Mouse (Mus musculus) spleen, adult 2 months (tissue): ENCODE measurements around the gene Auts2. TPM values are rescaled to one million over a fixed set of nuclear protein-coding genes. Genes with fewer than 3 reads are reported as not detected.

Experiments
- DNase-seq, 2 experiments: peaks; one replicate each; pipeline versions ENCODE4 v3.0.0 to v3.0.0-alpha.2; 2012 to 2021; ENCODE audit warnings: low spot score in 2 of 2, low read depth in 1 of 2
- H3K27ac ChIP-seq: fragments of 200-500 bp; 2 replicates; pipeline ENCODE4 v1.5.1; 2012; ENCODE audit warnings: low read length, inconsistent platforms; ENCODE audit not compliant: insufficient read depth
- H3K27me3 ChIP-seq: fragments of 200-500 bp; 2 replicates; pipeline ENCODE4 v1.6.1; 2012; ENCODE audit warnings: mild to moderate bottlenecking, moderate library complexity, low read length, inconsistent platforms; ENCODE audit not compliant: control insufficient read depth, insufficient read depth
- H3K36me3 ChIP-seq: fragments of 200-500 bp; 2 replicates; pipeline ENCODE4 v1.6.1; 2012; ENCODE audit warnings: mild to moderate bottlenecking, low read length, inconsistent platforms; ENCODE audit not compliant: control insufficient read depth, insufficient read depth
- H3K4me1 ChIP-seq: fragments of 200-500 bp; 2 replicates; pipeline ENCODE4 v1.6.1; 2011; ENCODE audit warnings: inconsistent platforms; ENCODE audit not compliant: control insufficient read depth, insufficient read depth, insufficient read length
- H3K4me3 ChIP-seq: fragments of 200-500 bp; 2 replicates; pipeline ENCODE4 v1.5.1; 2011; ENCODE audit warnings: mild to moderate bottlenecking, inconsistent platforms; ENCODE audit not compliant: insufficient read depth, insufficient read length; ENCODE audit errors: extremely low read depth
- CTCF ChIP-seq: fragments of 200-500 bp; IDR thresholded peaks from 2 replicates; pipeline ENCODE4 v1.5.1; 2011; ENCODE audit warnings: mild to moderate bottlenecking, inconsistent platforms; ENCODE audit not compliant: insufficient read depth, insufficient read length, insufficient replicate concordance; ENCODE audit errors: extremely low read depth
- POLR2A ChIP-seq: fragments of 200-500 bp; IDR thresholded peaks from 2 replicates; pipeline ENCODE4 v1.6.1; 2011; ENCODE audit warnings: low read depth, low read length, inconsistent platforms
- WGBS: fragments of 180-500 bp; shearing (Covaris S2); methylation state at CpG from one replicate; pipeline ENCODE4 v1.1.7; 2018; 5-methylcytosine and 5-hydroxymethylcytosine counted together
- polyA plus RNA-seq: library from polyadenylated mRNA; depleted of rRNA; stranded (reverse); fragments of >200 nt; gene quantifications from 2 replicates; pipeline ENCODE4 v1.2.3, GENCODE M21; 2012

Gene Auts2
- polyA plus RNA-seq, 1 experiment = 1.3 TPM

GRCm38 (mm10) chr5:132029638-132030037 lies 513.5 kb downstream of the Auts2 start:
- DNase-seq = no peak
- no peak overlapping the region for H3K27ac ChIP-seq
- H3K36me3 ChIP-seq = no peaks in the 10 kb centered on the region
- 92% methylated on average over 11 of the region's 11 CpGs for WGBS
- no peak overlapping the region for H3K4me3 ChIP-seq
- TF ChIP-seq POLR2A = no peak
- no peak for TF ChIP-seq CTCF
- H3K4me1 ChIP-seq = no peaks in the 10 kb centered on the region
- no peaks in the 10 kb centered on the region for H3K27me3 ChIP-seq

- TF ChIP-seq POLR2A (no peak), CTCF (no peak)
- WGBS = 96% methylated on average over 12 of the region's 12 CpGs
These were observed 514.1 kb downstream of the Auts2 start for GRCm38 (mm10) chr5:132029038-132029437.

GRCm38 (mm10) chr5:132027859-132028498 lies 515.2 kb downstream of the Auts2 start:
- Histone ChIP-seq H3K36me3 (no peaks in the 10 kb centered on the region), H3K27ac (no peak overlapping the region), H3K4me1 (no peaks in the 10 kb centered on the region), H3K27me3 (no peaks in the 10 kb centered on the region), H3K4me3 (no peak overlapping the region)
- DNase-seq = no peak
- WGBS = 85% methylated on average over 5 of the region's 5 CpGs
- TF ChIP-seq POLR2A (no peak), CTCF (no peak)

More at GRCm38 (mm10) chr5:132029038-132029437, 514.1 kb downstream of the Auts2 start:
- no peaks in the 10 kb centered on the region for H3K36me3 ChIP-seq
- no peaks in the 10 kb centered on the region for H3K27me3 ChIP-seq
- no peak overlapping the region for H3K4me3 ChIP-seq
- H3K27ac ChIP-seq = no peak overlapping the region
- no peak for DNase-seq
- no peaks in the 10 kb centered on the region for H3K4me1 ChIP-seq

DNA sequence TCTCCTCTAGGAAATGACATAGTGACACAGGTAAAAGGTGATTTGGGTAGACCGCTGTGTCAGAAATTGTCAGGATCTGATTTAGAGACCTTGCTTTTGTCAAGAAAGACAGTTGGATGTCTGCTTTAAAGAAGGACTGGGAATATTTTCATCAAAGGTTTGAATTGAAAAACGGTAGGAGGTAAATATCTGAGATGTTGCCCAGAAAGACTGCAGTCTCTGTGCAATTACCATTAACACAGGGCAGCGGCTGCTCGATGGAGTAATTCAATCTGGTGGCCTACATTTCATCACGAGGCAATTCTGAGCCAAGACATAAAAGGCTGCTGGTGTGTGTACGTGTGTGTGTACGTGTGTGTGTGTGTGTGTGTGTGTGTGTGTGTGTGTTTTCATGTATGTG lies 529.8 kb downstream of the Auts2 start:
- DNase-seq = no peak
- Histone ChIP-seq H3K36me3 (no peaks in the 10 kb centered on the region), H3K27ac (no peak overlapping the region), H3K4me1 (no peaks in the 10 kb centered on the region), H3K27me3 (no peaks in the 10 kb centered on the region), H3K4me3 (no peak overlapping the region)
- TF ChIP-seq POLR2A (no peak), CTCF (no peak)
- WGBS = 90% methylated on average over 7 of the region's 7 CpGs

DNA sequence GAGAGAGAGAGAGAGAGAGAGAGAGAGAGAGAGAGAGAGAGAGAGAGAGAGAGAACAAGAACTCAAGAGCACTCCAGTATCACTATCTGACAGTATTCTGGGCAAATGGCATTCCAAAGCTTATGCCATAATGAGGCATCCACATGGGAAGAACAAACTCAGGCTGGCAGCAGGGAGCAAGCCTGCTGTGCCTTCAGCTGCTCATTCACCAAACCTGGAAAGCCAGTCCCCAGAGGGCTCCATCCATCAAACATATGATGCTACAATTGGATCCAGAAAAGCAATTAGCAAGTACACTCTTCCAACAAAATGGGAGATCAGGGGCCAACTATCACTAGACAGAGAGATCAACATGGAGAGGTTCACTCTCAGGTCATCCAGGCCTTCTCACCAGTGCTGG lies 531.3 kb downstream of the Auts2 start:
- DNase-seq = no peak
- H3K4me3 ChIP-seq = no peak overlapping the region
- no peak for TF ChIP-seq POLR2A
- TF ChIP-seq CTCF = no peak
- H3K4me1 ChIP-seq = no peaks in the 10 kb centered on the region
- H3K27me3 ChIP-seq = no peaks in the 10 kb centered on the region
- H3K36me3 ChIP-seq = no peaks in the 10 kb centered on the region
- no peak overlapping the region for H3K27ac ChIP-seq

DNA sequence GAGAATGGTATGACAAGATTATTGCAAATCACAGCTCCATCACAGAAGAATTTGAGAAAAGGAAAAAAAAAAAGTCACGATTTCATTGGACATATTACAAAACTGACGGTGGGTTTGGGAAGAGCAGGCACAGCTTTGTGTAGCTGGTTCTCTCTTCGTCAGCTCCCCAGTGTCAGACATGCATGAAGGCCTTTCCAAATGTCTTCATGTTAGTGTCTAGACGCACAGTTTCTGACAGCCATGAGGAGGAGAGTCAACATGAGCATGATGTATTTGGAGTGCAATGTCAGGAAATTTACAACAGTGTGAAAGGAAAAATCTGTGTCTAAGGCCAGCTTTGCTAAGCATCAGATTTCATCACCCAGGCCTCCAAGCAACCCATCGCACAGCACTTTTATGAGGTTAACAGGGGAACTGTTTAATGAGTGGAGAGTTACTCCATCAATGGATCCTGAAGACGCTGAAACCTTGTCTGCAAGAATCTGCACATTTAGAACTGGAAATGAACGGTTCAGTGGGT lies 534.4 kb downstream of the Auts2 start:
- no peak for TF ChIP-seq CTCF
- TF ChIP-seq POLR2A = no peak
- 88% methylated on average over 7 of the region's 7 CpGs for WGBS
- H3K27ac ChIP-seq = no peak overlapping the region
- no peak overlapping the region for H3K4me3 ChIP-seq
- no peaks in the 10 kb centered on the region for H3K27me3 ChIP-seq
- DNase-seq = no peak
- no peaks in the 10 kb centered on the region for H3K4me1 ChIP-seq
- no peaks in the 10 kb centered on the region for H3K36me3 ChIP-seq

DNA sequence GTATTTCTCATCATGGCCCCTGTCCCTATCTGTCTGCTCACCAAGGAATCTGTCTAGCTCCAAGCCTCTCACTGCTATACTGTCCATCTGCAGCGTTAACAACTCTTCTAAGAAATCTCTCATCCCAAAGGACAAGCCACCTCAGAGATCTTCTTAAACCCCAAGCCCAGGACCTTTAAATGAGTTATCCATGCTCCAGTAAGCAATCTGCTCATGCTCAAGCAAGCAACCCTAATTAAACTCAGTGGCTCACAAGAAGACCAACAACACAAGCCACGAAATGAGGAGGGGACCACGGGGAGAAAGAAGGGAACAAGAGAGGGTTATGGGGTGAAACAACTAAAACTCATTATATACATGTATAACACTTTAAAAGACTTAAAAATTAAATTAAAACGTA lies 535.2 kb downstream of the Auts2 start:
- H3K27ac ChIP-seq = no peak overlapping the region
- WGBS = 82% methylated on average over 4 of the region's 4 CpGs
- no peaks in the 10 kb centered on the region for H3K27me3 ChIP-seq
- TF ChIP-seq CTCF (no peak), POLR2A (no peak)
- no peaks in the 10 kb centered on the region for H3K36me3 ChIP-seq
- no peak overlapping the region for H3K4me3 ChIP-seq
- no peaks in the 10 kb centered on the region for H3K4me1 ChIP-seq
- no peak for DNase-seq
